Comparison of ENCODE assay signal across 27 mouse cellular contexts in genomic region chr2:66941188-66941587, GRCm38 (mm10).
"Had no signal": no experiment of that assay in that cellular context is flagged by ENCODE, and none has a peak within 500 bp of the region (broad histone marks: within the 10 kb centered on the region; RNA-seq: fewer than 3 reads in every experiment).

No protein-coding gene starts in this region.

- DNase-seq: kidney, adult 2 months; kidney, postnatal 25 days; layer of hippocampus, postnatal 36 days; liver; lung, adult 18-20 months; lung, postnatal 10 days; lung, postnatal 36 days; retina, postnatal 1 day; right cerebral cortex, postnatal 25 days; spleen, adult 18-20 months; thymus, adult 2 months; thymus, postnatal 14 days; thymus, postnatal 4 days had no signal

- ATAC-seq: liver, embryonic 12.5 days; midbrain, embryonic 13.5 days; midbrain, embryonic 16.5 days had no signal

- H3K9ac ChIP-seq: limb, embryonic 13.5 days; liver, embryonic 12.5 days; liver, embryonic 15.5 days; lung, embryonic 15.5 days; midbrain, embryonic 13.5 days; neural tube, embryonic 13.5 days; stomach, embryonic 15.5 days had no signal

- H3K4me3 ChIP-seq: left cerebral cortex, adult 2 months; limb, embryonic 10.5 days; limb, embryonic 13.5 days; liver, embryonic 12.5 days; liver, embryonic 15.5 days; lung, embryonic 15.5 days; megakaryocyte, embryonic 14.5 days; midbrain, embryonic 10.5 days; midbrain, embryonic 13.5 days; myocyte; neural tube, embryonic 13.5 days; stomach, embryonic 15.5 days had no signal

- H3K36me3 ChIP-seq: limb, embryonic 10.5 days; limb, embryonic 13.5 days; liver, embryonic 12.5 days; liver, embryonic 15.5 days; lung, embryonic 15.5 days; midbrain, embryonic 10.5 days; midbrain, embryonic 13.5 days; neural tube, embryonic 13.5 days; stomach, embryonic 15.5 days had no signal

- H3K27ac ChIP-seq: kidney, postnatal 0 days; left cerebral cortex, adult 2 months; limb, embryonic 10.5 days; limb, embryonic 13.5 days; liver, embryonic 12.5 days; liver, embryonic 15.5 days; lung, embryonic 15.5 days; midbrain, embryonic 10.5 days; midbrain, embryonic 13.5 days; neural tube, embryonic 13.5 days; stomach, embryonic 15.5 days had no signal

- H3K4me1 ChIP-seq: limb, embryonic 10.5 days; limb, embryonic 13.5 days; liver, embryonic 12.5 days; liver, embryonic 15.5 days; lung, embryonic 15.5 days; megakaryocyte, embryonic 14.5 days; midbrain, embryonic 10.5 days; midbrain, embryonic 13.5 days; neural tube, embryonic 13.5 days; stomach, embryonic 15.5 days had no signal

- H3K4me2 ChIP-seq: limb, embryonic 13.5 days; liver, embryonic 12.5 days; liver, embryonic 15.5 days; lung, embryonic 15.5 days; midbrain, embryonic 13.5 days; neural tube, embryonic 13.5 days; stomach, embryonic 15.5 days had no signal

- H3K9me3 ChIP-seq: limb, embryonic 10.5 days; limb, embryonic 13.5 days; liver, embryonic 12.5 days; liver, embryonic 15.5 days; lung, embryonic 15.5 days; megakaryocyte, embryonic 14.5 days; midbrain, embryonic 10.5 days; neural tube, embryonic 13.5 days; stomach, embryonic 15.5 days had no signal

- H3K27me3 ChIP-seq: limb, embryonic 13.5 days; liver, embryonic 12.5 days; liver, embryonic 15.5 days; lung, embryonic 15.5 days; megakaryocyte, embryonic 14.5 days; midbrain, embryonic 13.5 days; neural tube, embryonic 13.5 days; stomach, embryonic 15.5 days had no signal
